Mouse (Mus musculus) heart, embryonic 10.5 days (tissue): ENCODE data around the gene Fgfr2. TPM values are rescaled to one million over a fixed set of nuclear protein-coding genes. Genes with fewer than 3 reads are reported as not detected.

Experiments
- DNase-seq: peaks from one replicate; pipeline ENCODE4 v3.0.0-alpha.2; 2017; ENCODE audit warnings: low spot score
- H3K27ac ChIP-seq: fragments of 300-500 bp; sonication (generic); 2 replicates; pipeline ENCODE4 v1.5.1; 2016; ENCODE audit warnings: mild to moderate bottlenecking
- H3K27me3 ChIP-seq: fragments of 300-500 bp; sonication (generic); 2 replicates; pipeline ENCODE4 v1.6.1; 2016; ENCODE audit warnings: mild to moderate bottlenecking; ENCODE audit not compliant: poor library complexity, insufficient read depth, severe bottlenecking
- H3K36me3 ChIP-seq: fragments of 300-500 bp; sonication (generic); 2 replicates; pipeline ENCODE4 v1.6.1; 2016; ENCODE audit warnings: mild to moderate bottlenecking, moderate library complexity
- H3K4me1 ChIP-seq: fragments of 300-500 bp; sonication (generic); 2 replicates; pipeline ENCODE4 v1.6.1; 2016; ENCODE audit warnings: mild to moderate bottlenecking
- H3K4me3 ChIP-seq: fragments of 300-500 bp; sonication (generic); 2 replicates; pipeline ENCODE4 v1.5.1; 2016; ENCODE audit warnings: mild to moderate bottlenecking, moderate library complexity
- H3K9me3 ChIP-seq: fragments of 300-500 bp; sonication (generic); 2 replicates; pipeline ENCODE4 v1.6.1; 2016; ENCODE audit warnings: mild to moderate bottlenecking, moderate library complexity
- WGBS: fragments of 180-500 bp; shearing (Covaris S2); methylation state at CpG from one replicate; pipeline ENCODE4 v1.1.7; 2016; 5-methylcytosine and 5-hydroxymethylcytosine counted together
- polyA plus RNA-seq: library from polyadenylated mRNA; unstranded; fragments of >200 nt; fragmentation: Nextera tagmentation; extraction: Ambion mirVana; gene quantifications from 2 replicates; pipeline ENCODE4 v1.2.1, GENCODE M21; 2016

Fgfr2 gene
- polyA plus RNA-seq, 1 experiment from 2014 or later = 46.6 TPM

GRCm38 (mm10) chr7:131223086-131223485, 1900.1 kb downstream of the Fgfr2 start:
- no peak for DNase-seq
- 56% methylated on average over 5 of the region's 5 CpGs for WGBS
- Histone ChIP-seq H3K27ac (no peak overlapping the region), H3K4me3 (no peak overlapping the region), H3K9me3 (no peaks in the 10 kb centered on the region), H3K27me3 (no peaks in the 10 kb centered on the region), H3K36me3 (no peaks in the 10 kb centered on the region), H3K4me1 (no peaks in the 10 kb centered on the region)

DNA sequence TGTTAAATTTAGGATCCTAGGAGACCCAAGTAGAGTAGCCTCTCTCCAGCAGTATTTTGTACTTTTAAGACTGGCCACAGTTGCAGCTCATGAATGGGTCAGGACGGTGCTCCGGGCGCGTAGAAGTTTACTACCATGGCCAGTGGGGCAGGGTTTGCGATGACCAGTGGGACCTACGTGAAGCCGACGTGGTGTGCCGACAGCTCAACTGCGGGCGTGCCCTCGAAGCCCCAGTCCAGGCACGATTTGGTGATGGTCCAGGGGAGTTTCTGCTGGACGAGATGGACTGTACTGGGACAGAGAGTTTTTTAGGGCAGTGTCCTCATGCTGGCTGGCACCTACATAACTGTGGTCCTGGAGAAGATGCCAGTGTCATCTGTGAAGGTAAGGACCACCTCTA, 1935.2 kb downstream of the Fgfr2 start:
- Histone ChIP-seq H3K4me1 (no peaks in the 10 kb centered on the region), H3K4me3 (no peak overlapping the region), H3K9me3 (no peaks in the 10 kb centered on the region), H3K27ac (no peak overlapping the region), H3K27me3 (no peaks in the 10 kb centered on the region), H3K36me3 (no peaks in the 10 kb centered on the region)
- DNase-seq = peak; percentile 58
- 88% methylated on average over 14 of the region's 14 CpGs for WGBS

DNA sequence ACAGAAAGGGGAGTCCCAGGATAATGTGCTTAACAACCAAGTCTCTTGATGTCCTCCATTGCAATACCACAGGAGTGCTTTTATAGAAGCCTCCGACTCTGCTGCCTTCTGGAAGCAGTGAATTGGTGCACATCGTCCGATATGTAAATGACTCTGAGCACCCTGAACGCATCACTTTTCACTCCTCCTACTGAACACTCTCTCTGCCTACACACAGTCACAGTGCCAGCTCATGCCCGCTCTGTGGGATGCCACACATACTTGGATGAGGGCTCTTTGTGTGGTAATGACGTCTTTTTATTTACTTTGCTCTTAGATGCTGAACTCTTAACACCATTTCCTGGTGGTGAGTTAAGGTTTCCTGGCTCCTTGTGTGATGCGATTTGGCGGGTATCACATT, 1936.1 kb downstream of the Fgfr2 start:
- H3K4me3 ChIP-seq = no peak overlapping the region
- H3K27ac ChIP-seq = no peak overlapping the region
- no peaks in the 10 kb centered on the region for H3K9me3 ChIP-seq
- no peaks in the 10 kb centered on the region for H3K4me1 ChIP-seq
- H3K27me3 ChIP-seq = no peaks in the 10 kb centered on the region
- 71% methylated on average over 8 of the region's 8 CpGs for WGBS
- DNase-seq = peak; percentile 41
- no peaks in the 10 kb centered on the region for H3K36me3 ChIP-seq

GRCm38 (mm10) chr7:131184339-131184738, 1938.8 kb downstream of the Fgfr2 start:
- Histone ChIP-seq H3K27ac (no peak overlapping the region), H3K4me1 (no peaks in the 10 kb centered on the region), H3K9me3 (no peaks in the 10 kb centered on the region), H3K36me3 (no peaks in the 10 kb centered on the region), H3K27me3 (no peaks in the 10 kb centered on the region), H3K4me3 (no peak overlapping the region)
- no peak for DNase-seq
- 58% methylated on average over 8 of the region's 8 CpGs for WGBS

DNA sequence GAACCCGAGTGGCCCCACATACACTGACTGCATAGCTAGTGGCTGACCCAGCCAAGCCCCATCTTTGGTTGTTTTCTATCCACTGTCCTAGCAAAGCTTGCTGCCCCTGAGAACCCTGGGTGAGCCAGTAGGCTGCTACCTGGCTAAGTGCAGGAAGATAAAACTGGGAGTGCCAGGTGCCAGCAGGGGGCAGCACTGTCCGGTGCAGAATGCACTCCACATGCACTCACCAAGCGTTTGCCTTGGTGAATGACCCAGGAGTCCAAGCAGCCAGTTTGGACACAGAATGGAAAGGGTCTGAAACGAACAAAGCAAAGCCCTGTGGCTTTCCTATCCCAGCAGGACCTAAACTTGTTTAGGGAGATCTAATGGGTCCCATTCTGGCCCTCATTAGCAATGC, 1940.5 kb downstream of the Fgfr2 start:
- H3K4me1 ChIP-seq = no peaks in the 10 kb centered on the region
- DNase-seq = no peak
- 35% methylated on average over 4 of the region's 4 CpGs for WGBS
- H3K9me3 ChIP-seq = no peaks in the 10 kb centered on the region
- H3K36me3 ChIP-seq = no peaks in the 10 kb centered on the region
- H3K27me3 ChIP-seq = no peaks in the 10 kb centered on the region
- no peak overlapping the region for H3K4me3 ChIP-seq
- no peak overlapping the region for H3K27ac ChIP-seq

GRCm38 (mm10) chr7:131174121-131174520, 1949.0 kb downstream of the Fgfr2 start, which contains the start of gene 5430419D17Rik:
5430419D17Rik (plus strand) TSS chr7:131174402.
- no peak within 1 kb of the TSS for H3K27ac ChIP-seq
- H3K4me3 ChIP-seq = no peak within 1 kb of the TSS
- WGBS = 84% methylated on average over 9 of the region's 9 CpGs
- H3K9me3 ChIP-seq = no peaks in the 10 kb centered on the region
- H3K4me1 ChIP-seq = peaks cover 2% of the 10 kb centered on the region; the same call in 1 of the 2 replicates
- no peak for DNase-seq
- H3K27me3 ChIP-seq = no peaks in the 10 kb centered on the region
- H3K36me3 ChIP-seq = no peaks in the 10 kb centered on the region

DNA sequence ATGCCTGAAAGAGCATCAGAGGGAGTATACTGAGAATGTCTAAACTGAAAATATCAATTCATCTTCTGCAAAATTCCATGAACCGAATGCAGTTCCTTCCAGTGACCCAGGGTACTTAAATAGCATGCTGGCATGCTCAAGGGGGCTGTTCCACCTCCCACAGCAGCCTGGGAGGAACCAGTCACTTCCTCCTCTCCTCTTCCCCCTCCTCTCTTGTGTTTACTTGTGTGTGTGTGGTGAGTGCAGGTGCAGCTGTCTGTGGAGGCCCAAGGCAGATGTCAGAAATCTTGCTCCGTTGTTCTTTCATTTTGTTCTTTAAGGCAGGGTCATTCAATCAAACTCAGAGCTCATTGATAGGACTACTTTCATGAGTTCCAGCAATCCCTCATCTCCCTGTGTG, 1954.1 kb downstream of the Fgfr2 start:
- Histone ChIP-seq H3K4me3 (no peak overlapping the region), H3K27me3 (no peaks in the 10 kb centered on the region), H3K36me3 (no peaks in the 10 kb centered on the region), H3K4me1 (no peaks in the 10 kb centered on the region), H3K9me3 (no peaks in the 10 kb centered on the region), H3K27ac (no peak overlapping the region)
- 69% methylated on average over 2 of the region's 2 CpGs for WGBS
- DNase-seq = peak; percentile 11

DNA sequence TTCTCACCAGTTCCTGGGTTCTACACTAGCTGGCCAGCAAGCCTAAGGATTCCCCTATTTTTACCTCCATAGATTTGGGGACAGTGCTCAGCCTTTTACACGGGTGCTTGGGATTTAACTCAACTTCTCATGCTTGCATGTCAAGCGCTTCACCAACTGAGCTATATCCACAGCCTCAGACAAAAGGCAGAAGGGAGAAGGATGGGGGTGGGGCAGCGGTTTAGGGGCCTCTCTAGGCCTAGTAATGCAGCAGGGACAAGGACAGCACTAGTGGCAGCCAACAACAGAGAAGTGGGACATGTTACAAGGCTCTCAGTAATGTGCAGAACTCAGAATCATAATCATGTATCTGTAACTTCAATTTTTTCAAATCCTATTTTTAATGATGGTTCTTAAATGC, 1955.4 kb downstream of the Fgfr2 start:
- WGBS = 74% methylated on average over 3 of the region's 3 CpGs
- no peaks in the 10 kb centered on the region for H3K4me1 ChIP-seq

DNA sequence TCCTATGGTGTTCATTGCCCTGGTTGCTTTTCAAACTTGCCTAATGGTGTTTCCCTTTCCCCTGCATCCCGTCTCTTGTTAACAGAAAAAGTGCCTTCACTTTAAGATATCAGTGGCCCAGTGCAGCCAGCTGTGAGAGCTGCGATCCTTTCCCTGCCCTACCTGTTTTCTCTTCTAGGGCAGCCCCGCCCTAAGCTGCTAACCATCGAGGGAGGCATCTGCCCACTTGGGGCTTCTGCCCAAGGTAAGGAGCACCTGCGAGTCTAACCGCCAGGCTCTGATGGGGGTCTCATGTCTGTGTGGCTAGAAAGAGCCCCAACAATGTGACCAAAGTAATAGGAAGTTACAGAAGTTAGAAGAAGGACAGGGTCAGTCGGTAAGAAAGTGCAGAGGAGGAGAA, 1960.9 kb downstream of the Fgfr2 start:
- Histone ChIP-seq H3K27ac (no peak overlapping the region), H3K9me3 (no peaks in the 10 kb centered on the region), H3K4me1 (no peaks in the 10 kb centered on the region), H3K4me3 (no peak overlapping the region), H3K36me3 (no peaks in the 10 kb centered on the region), H3K27me3 (no peaks in the 10 kb centered on the region)
- 62% methylated on average over 7 of the region's 7 CpGs for WGBS
- peak; percentile 58 for DNase-seq

More for the DNA sequence above, 1955.4 kb downstream of the Fgfr2 start:
- H3K4me3 ChIP-seq = no peak overlapping the region
- no peak overlapping the region for H3K27ac ChIP-seq
- H3K36me3 ChIP-seq = no peaks in the 10 kb centered on the region
- H3K9me3 ChIP-seq = no peaks in the 10 kb centered on the region
- DNase-seq = no peak
- H3K27me3 ChIP-seq = no peaks in the 10 kb centered on the region

- H3K27me3 ChIP-seq = no peaks in the 10 kb centered on the region
- no peaks in the 10 kb centered on the region for H3K36me3 ChIP-seq
- no peak for DNase-seq
- no peak overlapping the region for H3K4me3 ChIP-seq
- WGBS = 61% methylated on average over 5 of the region's 5 CpGs
- no peaks in the 10 kb centered on the region for H3K9me3 ChIP-seq
- H3K4me1 ChIP-seq = peaks cover 6% of the 10 kb centered on the region
- no peak overlapping the region for H3K27ac ChIP-seq
These were observed 1970.1 kb downstream of the Fgfr2 start for GRCm38 (mm10) chr7:131153044-131153443.

- Histone ChIP-seq H3K27ac (no peak overlapping the region), H3K36me3 (no peaks in the 10 kb centered on the region), H3K4me3 (no peak overlapping the region), H3K9me3 (no peaks in the 10 kb centered on the region), H3K4me1 (peaks cover 3% of the 10 kb centered on the region; the same call in 1 of the 2 replicates), H3K27me3 (no peaks in the 10 kb centered on the region)
- WGBS = 84% methylated on average over 3 of the region's 3 CpGs
- no peak for DNase-seq
These were observed 1973.0 kb downstream of the Fgfr2 start for GRCm38 (mm10) chr7:131150179-131150578.

GRCm38 (mm10) chr7:131146214-131146613, 1976.9 kb downstream of the Fgfr2 start, which contains the start of gene 4933402N03Rik:
4933402N03Rik (minus strand) TSS chr7:131146314.
- Histone ChIP-seq H3K9me3 (no peaks in the 10 kb centered on the region), H3K36me3 (no peaks in the 10 kb centered on the region), H3K4me1 (no peaks in the 10 kb centered on the region), H3K27me3 (no peaks in the 10 kb centered on the region), H3K27ac (no peak within 1 kb of the TSS), H3K4me3 (no peak within 1 kb of the TSS)
- 89% methylated on average over 2 of the region's 2 CpGs for WGBS
- DNase-seq = no peak

- DNase-seq = no peak
- Histone ChIP-seq H3K27me3 (peaks cover 16% of the 10 kb centered on the region; the same call in 1 of the 2 replicates), H3K9me3 (no peaks in the 10 kb centered on the region), H3K4me3 (no peak overlapping the region), H3K27ac (no peak overlapping the region), H3K4me1 (0 out of 2 replicates have a peak, but pooled peaks cover 9% of the 10 kb centered on the region), H3K36me3 (no peaks in the 10 kb centered on the region)
- WGBS = 70% methylated on average over 3 of the region's 3 CpGs
These were observed 1990.0 kb downstream of the Fgfr2 start for GRCm38 (mm10) chr7:131133181-131133580.

DNA sequence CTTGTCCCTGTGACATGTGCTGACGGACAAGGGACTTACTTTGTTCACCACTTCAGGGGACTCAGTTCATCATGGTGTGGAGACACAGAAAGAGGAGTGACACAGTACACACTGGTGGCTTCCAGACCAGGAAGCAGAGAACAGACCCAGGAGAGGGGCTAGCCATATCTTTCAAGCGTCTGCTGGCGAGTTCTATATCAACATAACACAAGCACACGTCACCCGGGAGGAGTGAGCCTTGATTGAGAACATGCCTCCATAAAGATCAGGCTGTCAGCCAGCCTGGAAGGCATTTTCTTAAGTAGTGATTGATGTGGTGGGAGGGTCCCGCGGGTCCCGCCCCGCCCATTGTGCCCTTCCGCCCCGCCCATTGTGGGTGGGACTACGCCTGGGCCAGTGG, 1993.1 kb downstream of the Fgfr2 start:
- DNase-seq = peak; percentile 78
- WGBS = 49% methylated on average over 12 of the region's 12 CpGs
- Histone ChIP-seq H3K9me3 (no peaks in the 10 kb centered on the region), H3K27me3 (peaks cover 16% of the 10 kb centered on the region; the same call in 1 of the 2 replicates), H3K4me3 (no peak overlapping the region), H3K36me3 (no peaks in the 10 kb centered on the region), H3K27ac (no peak overlapping the region), H3K4me1 (0 out of 2 replicates have a peak, but pooled peaks cover 9% of the 10 kb centered on the region)
